Mouse (Mus musculus) midbrain, embryonic 13.5 days (tissue): Measurements from ENCODE around the gene Atp8b2. TPM values are rescaled to one million over a fixed set of nuclear protein-coding genes. Genes with fewer than 3 reads are reported as not detected.
A peak's percentile ranks its signal among the peaks of the same experiment; 100 is the strongest.

Experiments used
- ATAC-seq: fragments of 200-750 bp; cut with Nextera tagmentation; 2 replicates; pipeline ENCODE4 v1.8.0; 2017; ENCODE audit warnings: mild to moderate bottlenecking, moderate TSS enrichment, moderate library complexity
- H3K27ac ChIP-seq: fragments of 300-500 bp; sonication (generic); 2 replicates; pipeline ENCODE4 v1.5.1; 2015; ENCODE audit warnings: inconsistent platforms, mild to moderate bottlenecking, moderate library complexity
- H3K27me3 ChIP-seq: fragments of 300-500 bp; sonication (generic); 2 replicates; pipeline ENCODE4 v1.6.1; 2015; ENCODE audit warnings: mild to moderate bottlenecking, inconsistent platforms
- H3K36me3 ChIP-seq: fragments of 300-500 bp; sonication (generic); 2 replicates; pipeline ENCODE4 v1.6.1; 2015; ENCODE audit warnings: mild to moderate bottlenecking, inconsistent platforms
- H3K4me1 ChIP-seq: fragments of 300-500 bp; sonication (generic); replicated peaks from 2 replicates; pipeline ENCODE4 v1.6.1; 2015; ENCODE audit warnings: inconsistent platforms
- H3K4me2 ChIP-seq: fragments of 300-500 bp; sonication (generic); replicated peaks from 2 replicates; pipeline ENCODE4 v1.6.1; 2015; ENCODE audit warnings: moderate library complexity, mild to moderate bottlenecking, inconsistent platforms
- H3K4me3 ChIP-seq: fragments of 300-500 bp; sonication (generic); replicated peaks from 2 replicates; pipeline ENCODE4 v1.5.1; 2015; ENCODE audit warnings: mild to moderate bottlenecking, inconsistent platforms
- H3K9ac ChIP-seq: fragments of 300-500 bp; sonication (generic); replicated peaks from 2 replicates; pipeline ENCODE4 v1.6.1; 2015; ENCODE audit warnings: mild to moderate bottlenecking, inconsistent platforms
- H3K9me3 ChIP-seq: fragments of 300-500 bp; sonication (generic); 2 replicates; pipeline ENCODE4 v1.6.1; 2016; ENCODE audit warnings: mild to moderate bottlenecking, inconsistent platforms
- WGBS: fragments of 180-500 bp; shearing (Covaris S2); methylation state at CpG from one replicate; pipeline ENCODE4 v1.1.7; 2015; 5-methylcytosine and 5-hydroxymethylcytosine counted together
- polyA plus RNA-seq: library from polyadenylated mRNA; unstranded; fragments of >200 nt; fragmentation: Nextera tagmentation; extraction: Ambion mirVana; gene quantifications from 2 replicates; pipeline ENCODE4 v1.2.1, GENCODE M21; 2015

Gene Atp8b2
- 11.7 and 12.6 TPM in 2 replicates for polyA plus RNA-seq

- H3K4me1 ChIP-seq, result peaks cover 60% of the 10 kb centered on the region
- no peaks in the 10 kb centered on the region for H3K9me3 ChIP-seq
- H3K27ac ChIP-seq, result peak within 1 kb of the TSS; percentile 94
- peaks cover 7% of the 10 kb centered on the region for H3K36me3 ChIP-seq
- H3K4me3 ChIP-seq, result peak within 1 kb of the TSS; percentile 93
- peak within 1 kb of the TSS; percentile 97 for H3K4me2 ChIP-seq
- ATAC-seq, result peak; percentile 62
- peak within 1 kb of the TSS; percentile 97 for H3K9ac ChIP-seq
- under 1% methylated on average over 35 of the region's 35 CpGs for WGBS
- H3K27me3 ChIP-seq, result no peaks in the 10 kb centered on the region
Measured at GRCm38 (mm10) chr3:89963221-89963763, at the start of gene Atp8b2. Gene Atp8b2 (minus strand): TSS chr3:89963508.

- H3K27me3 ChIP-seq, result no peaks in the 10 kb centered on the region
Measured at GRCm38 (mm10) chr3:90010291-90010690, 47.0 kb upstream of the Atp8b2 start.

GRCm38 (mm10) chr3:90004091-90004796, 40.9 kb upstream of the Atp8b2 start:
- H3K4me1 ChIP-seq, result peaks cover 6% of the 10 kb centered on the region
- no peak for ATAC-seq
- 76% methylated on average over 3 of the region's 3 CpGs for WGBS
- no peaks in the 10 kb centered on the region for H3K27me3 ChIP-seq
- H3K36me3 ChIP-seq, result peaks cover 75% of the 10 kb centered on the region
- H3K9ac ChIP-seq, result no peak overlapping the region
- no peak overlapping the region for H3K4me2 ChIP-seq
- H3K9me3 ChIP-seq, result no peaks in the 10 kb centered on the region
- no peak overlapping the region for H3K27ac ChIP-seq
- no peak overlapping the region for H3K4me3 ChIP-seq

More at GRCm38 (mm10) chr3:90010291-90010690, 47.0 kb upstream of the Atp8b2 start:
- Histone ChIP-seq H3K4me2 (no peak overlapping the region), H3K9ac (no peak overlapping the region), H3K4me1 (no peaks in the 10 kb centered on the region), H3K27ac (no peak overlapping the region), H3K4me3 (no peak overlapping the region), H3K36me3 (peaks cover 94% of the 10 kb centered on the region), H3K9me3 (no peaks in the 10 kb centered on the region)
- ATAC-seq, result no peak
- 84% methylated on average over 2 of the region's 2 CpGs for WGBS

GRCm38 (mm10) chr3:89999830-90000229, 36.5 kb upstream of the Atp8b2 start:
- Histone ChIP-seq H3K9ac (no peak overlapping the region), H3K4me2 (no peak overlapping the region), H3K27ac (no peak overlapping the region; the same call in 1 of the 2 replicates), H3K4me3 (no peak overlapping the region), H3K4me1 (peaks cover 24% of the 10 kb centered on the region), H3K27me3 (no peaks in the 10 kb centered on the region), H3K9me3 (no peaks in the 10 kb centered on the region), H3K36me3 (peaks cover 48% of the 10 kb centered on the region)
- no peak for ATAC-seq
- WGBS, result 88% methylated on average over 4 of the region's 4 CpGs

- ATAC-seq, result no peak
- H3K36me3 ChIP-seq, result peaks cover 47% of the 10 kb centered on the region
- 20% methylated on average over 8 of the region's 8 CpGs for WGBS
Measured at GRCm38 (mm10) chr3:89999090-89999489, 35.8 kb upstream of the Atp8b2 start.

GRCm38 (mm10) chr3:89998612-89999054, 35.3 kb upstream of the Atp8b2 start, which contains the start of gene Hax1:
Gene Hax1 (minus strand): TSS chr3:89998780.
- WGBS, result under 1% methylated on average over 26 of the region's 26 CpGs
- H3K4me2 ChIP-seq, result peak within 1 kb of the TSS; percentile 95
- peak; percentile 96 for ATAC-seq
- H3K9me3 ChIP-seq, result no peaks in the 10 kb centered on the region
- H3K27me3 ChIP-seq, result no peaks in the 10 kb centered on the region
- H3K4me3 ChIP-seq, result peak within 1 kb of the TSS; percentile 88
- peak within 1 kb of the TSS; percentile 89 for H3K9ac ChIP-seq
- peaks cover 49% of the 10 kb centered on the region for H3K36me3 ChIP-seq
- H3K4me1 ChIP-seq, result peaks cover 24% of the 10 kb centered on the region
- H3K27ac ChIP-seq, result peak within 1 kb of the TSS; percentile 94

More at GRCm38 (mm10) chr3:89999090-89999489, 35.8 kb upstream of the Atp8b2 start:
- Histone ChIP-seq H3K4me1 (peaks cover 24% of the 10 kb centered on the region), H3K9ac (peak overlapping the region; percentile 89), H3K27me3 (no peaks in the 10 kb centered on the region), H3K4me3 (peak overlapping the region; percentile 88), H3K27ac (peak overlapping the region; percentile 94), H3K4me2 (peak overlapping the region; percentile 95), H3K9me3 (no peaks in the 10 kb centered on the region)

GRCm38 (mm10) chr3:89997791-89998495, 34.6 kb upstream of the Atp8b2 start:
- 21% methylated on average over 23 of the region's 23 CpGs for WGBS
- H3K36me3 ChIP-seq, result peaks cover 46% of the 10 kb centered on the region
- peak overlapping the region; percentile 77 for H3K27ac ChIP-seq
- peak overlapping the region; percentile 95 for H3K4me2 ChIP-seq
- no peaks in the 10 kb centered on the region for H3K27me3 ChIP-seq
- no peaks in the 10 kb centered on the region for H3K9me3 ChIP-seq
- H3K4me1 ChIP-seq, result peaks cover 24% of the 10 kb centered on the region
- peak overlapping the region; percentile 88 for H3K4me3 ChIP-seq
- peak overlapping the region; percentile 89 for H3K9ac ChIP-seq
- ATAC-seq, result peak; percentile 57

GRCm38 (mm10) chr3:89994807-89995515, 31.7 kb upstream of the Atp8b2 start:
- Histone ChIP-seq H3K4me3 (no peak overlapping the region), H3K27ac (no peak overlapping the region), H3K4me2 (no peak overlapping the region), H3K9ac (no peak overlapping the region), H3K4me1 (peaks cover 24% of the 10 kb centered on the region), H3K27me3 (no peaks in the 10 kb centered on the region), H3K9me3 (no peaks in the 10 kb centered on the region), H3K36me3 (peaks cover 22% of the 10 kb centered on the region)
- 96% methylated on average over 5 of the region's 5 CpGs for WGBS
- no peak for ATAC-seq

GRCm38 (mm10) chr3:89987822-89988221, 24.5 kb upstream of the Atp8b2 start:
- Histone ChIP-seq H3K27ac (no peak overlapping the region), H3K4me1 (no peaks in the 10 kb centered on the region), H3K36me3 (no peaks in the 10 kb centered on the region), H3K4me2 (no peak overlapping the region), H3K9me3 (no peaks in the 10 kb centered on the region), H3K9ac (no peak overlapping the region), H3K4me3 (no peak overlapping the region), H3K27me3 (no peaks in the 10 kb centered on the region)
- WGBS, result 95% methylated on average over 4 of the region's 4 CpGs
- ATAC-seq, result no peak

- Histone ChIP-seq H3K27me3 (no peaks in the 10 kb centered on the region), H3K4me3 (no peak overlapping the region), H3K4me1 (no peaks in the 10 kb centered on the region), H3K27ac (no peak overlapping the region), H3K9me3 (no peaks in the 10 kb centered on the region), H3K36me3 (no peaks in the 10 kb centered on the region), H3K4me2 (no peak overlapping the region), H3K9ac (no peak overlapping the region)
- WGBS, result 67% methylated on average over 3 of the region's 3 CpGs
- ATAC-seq, result no peak
Measured at GRCm38 (mm10) chr3:89987211-89987610, 23.9 kb upstream of the Atp8b2 start.

- Histone ChIP-seq H3K36me3 (no peaks in the 10 kb centered on the region), H3K9ac (no peak overlapping the region), H3K4me1 (no peaks in the 10 kb centered on the region), H3K4me3 (no peak overlapping the region), H3K27ac (no peak overlapping the region), H3K4me2 (no peak overlapping the region), H3K9me3 (no peaks in the 10 kb centered on the region), H3K27me3 (no peaks in the 10 kb centered on the region)
- 77% methylated on average over 5 of the region's 5 CpGs for WGBS
- no peak for ATAC-seq
Measured at GRCm38 (mm10) chr3:89982426-89982825, 19.1 kb upstream of the Atp8b2 start.
